Mouse (Mus musculus) granulocyte monocyte progenitor cell, adult 5-6 weeks (primary cell): ENCODE measurements around the gene Lrch1. TPM values are rescaled to one million over a fixed set of nuclear protein-coding genes. Genes with fewer than 3 reads are reported as not detected.

ENCODE experiments used
- ATAC-seq: replicated peaks from 2 replicates; pipeline ENCODE4 v1.8.0; 2016; ENCODE audit warnings: mild to moderate bottlenecking, moderate TSS enrichment, inconsistent platforms; ENCODE audit not compliant: poor library complexity, severe bottlenecking
- total RNA-seq, 2 experiments: library from RNA; stranded (forward) in 1 of 2; stranded (reverse) in 1 of 2; fragments of 200-712, 200-1000 nt in 1 of 2; fragments of >200 nt in 1 of 2; fragmentation: Nextera tagmentation in 1 of 2; gene quantifications; 2 replicates each; pipeline ENCODE4 v1.2.3; 2014 to 2017

Gene Lrch1
- total RNA-seq, 2 experiments from 2014 or later = 11.3 to 12.4 TPM

- peak; percentile 93 for ATAC-seq
Observed at GRCm38 (mm10) chr14:74764191-74764918, 183.3 kb downstream of the Lrch1 start.

- peak; percentile 15 for ATAC-seq
Observed at GRCm38 (mm10) chr14:74736850-74737249, 210.8 kb downstream of the Lrch1 start.

- no peak for ATAC-seq
Observed at GRCm38 (mm10) chr14:74735471-74735870, 212.2 kb downstream of the Lrch1 start.

- peak; percentile 10; the same call in 1 of the 2 replicates for ATAC-seq
Observed at GRCm38 (mm10) chr14:74733397-74733796, 214.3 kb downstream of the Lrch1 start.

GRCm38 (mm10) chr14:74732079-74732783, 215.4 kb downstream of the Lrch1 start, which contains the start of gene Esd:
Esd (plus strand) TSS chr14:74732297.
- peak; percentile 97 for ATAC-seq

GRCm38 (mm10) chr14:74731221-74732078, 216.2 kb downstream of the Lrch1 start:
- no peak for ATAC-seq

GRCm38 (mm10) chr14:74723541-74723940, 224.1 kb downstream of the Lrch1 start:
- ATAC-seq = no peak

GRCm38 (mm10) chr14:74709054-74709453, 238.6 kb downstream of the Lrch1 start:
- peak; percentile 72 for ATAC-seq

Other genes starting within 250 kb of the Lrch1 start
- gene Esd, start 215.6 kb downstream of the Lrch1 start, total RNA-seq (2014; fragmentation: Nextera tagmentation) = 154 and 158 TPM in 2 replicates
- gene Esd, start 215.6 kb downstream of the Lrch1 start, total RNA-seq (2017) = 231 and 250 TPM in 2 replicates
- gene Rubcnl, start 68.2 kb upstream of the Lrch1 start, total RNA-seq (2014; fragmentation: Nextera tagmentation) = 3.1 and 4.6 TPM in 2 replicates
- gene Rubcnl, start 68.2 kb upstream of the Lrch1 start, total RNA-seq (2017) = 0.93 and 3.1 TPM in 2 replicates
- gene Lrrc63, start 183.0 kb upstream of the Lrch1 start, total RNA-seq (2014; fragmentation: Nextera tagmentation) = not detected in 2 replicates
- gene Lrrc63, start 183.0 kb upstream of the Lrch1 start, total RNA-seq (2017) = not detected in 2 replicates
- 450 and 461 TPM in 2 replicates for gene Lcp1, start 183.2 kb upstream of the Lrch1 start, total RNA-seq (2014; fragmentation: Nextera tagmentation)
- 316 and 346 TPM in 2 replicates for gene Lcp1, start 183.2 kb upstream of the Lrch1 start, total RNA-seq (2017)